Mouse (Mus musculus) kidney, adult 2 months (tissue): Measurements from ENCODE around the gene Dars. TPM values are rescaled to one million over a fixed set of nuclear protein-coding genes. Genes with fewer than 3 reads are reported as not detected.

Experiments
- DNase-seq: peaks from one replicate; pipeline ENCODE4 v3.0.0; 2021
- H3K27ac ChIP-seq: fragments of 200-500 bp; 2 replicates; pipeline ENCODE4 v1.5.1; 2012; ENCODE audit warnings: low read depth, low read length, control low read depth, inconsistent platforms; ENCODE audit not compliant: insufficient read depth
- H3K27me3 ChIP-seq: fragments of 200-500 bp; replicated peaks from 2 replicates; pipeline ENCODE4 v1.6.1; 2012; ENCODE audit warnings: mild to moderate bottlenecking, moderate library complexity, low read length, inconsistent platforms; ENCODE audit not compliant: control insufficient read depth, insufficient read depth
- H3K36me3 ChIP-seq: fragments of 200-500 bp; 2 replicates; pipeline ENCODE4 v1.6.1; 2012; ENCODE audit warnings: mild to moderate bottlenecking, moderate library complexity, low read length, inconsistent platforms; ENCODE audit not compliant: control insufficient read depth, insufficient read depth
- H3K4me1 ChIP-seq: fragments of 200-500 bp; 2 replicates; pipeline ENCODE4 v1.6.1; 2011; ENCODE audit warnings: low read length; ENCODE audit not compliant: control insufficient read depth, insufficient read depth
- H3K4me3 ChIP-seq: fragments of 200-500 bp; 2 replicates; pipeline ENCODE4 v1.5.1; 2011; ENCODE audit warnings: mild to moderate bottlenecking, low read depth, low read length, control low read depth; ENCODE audit not compliant: insufficient read depth
- CTCF ChIP-seq: fragments of 200-500 bp; conservative IDR thresholded peaks from 2 replicates; pipeline ENCODE4 v1.5.1; 2011; ENCODE audit warnings: low read depth, mild to moderate bottlenecking, control low read depth, low read length, moderate library complexity, mixed read lengths; ENCODE audit not compliant: insufficient read depth, insufficient read length
- POLR2A ChIP-seq: fragments of 200-500 bp; IDR thresholded peaks from one replicate; pipeline ENCODE4 v1.6.1; 2011; ENCODE audit warnings: low read depth, low read length, control low read depth
- WGBS: fragments of 180-500 bp; shearing (Covaris S2); methylation state at CpG from one replicate; pipeline ENCODE4 v1.1.7; 2018; 5-methylcytosine and 5-hydroxymethylcytosine counted together
- polyA plus RNA-seq: library from polyadenylated mRNA; depleted of rRNA; stranded (reverse); fragments of >200 nt; gene quantifications from 2 replicates; pipeline ENCODE4 v1.2.3, GENCODE M21; 2012; rRNA removed

Gene Dars
- polyA plus RNA-seq = 16.7 and 21.9 TPM in 2 replicates

- peak; percentile 96 for DNase-seq
- TF ChIP-seq POLR2A = peak; percentile 84
- TF ChIP-seq CTCF = no peak
- Histone ChIP-seq H3K27ac (peak within 1 kb of the TSS; percentile 87), H3K27me3 (no peaks in the 10 kb centered on the region), H3K4me3 (peak within 1 kb of the TSS; percentile 93), H3K4me1 (no peaks in the 10 kb centered on the region), H3K36me3 (peaks cover 3% of the 10 kb centered on the region; the same call in 1 of the 2 replicates)
- WGBS = under 1% methylated on average over 67 of the region's 68 CpGs
Measured at GRCm38 (mm10) chr1:128416584-128417532, at the start of gene Dars. Gene Dars (minus strand): TSS chr1:128417368.

GRCm38 (mm10) chr1:128466828-128467227, 49.7 kb upstream of the Dars start:
- no peak for DNase-seq
- Histone ChIP-seq H3K36me3 (no peaks in the 10 kb centered on the region), H3K4me1 (no peaks in the 10 kb centered on the region), H3K4me3 (no peak overlapping the region), H3K27me3 (no peaks in the 10 kb centered on the region), H3K27ac (no peak overlapping the region)
- WGBS = 60% methylated on average over 1 of the region's 1 CpGs
- TF ChIP-seq POLR2A (no peak), CTCF (no peak)

- no peak for DNase-seq
- Histone ChIP-seq H3K4me3 (no peak overlapping the region), H3K4me1 (no peaks in the 10 kb centered on the region), H3K36me3 (no peaks in the 10 kb centered on the region), H3K27me3 (no peaks in the 10 kb centered on the region), H3K27ac (no peak overlapping the region)
- 73% methylated on average over 5 of the region's 5 CpGs for WGBS
- no peak for TF ChIP-seq CTCF
- TF ChIP-seq POLR2A = no peak
Measured at GRCm38 (mm10) chr1:128463478-128463877, 46.3 kb upstream of the Dars start.

- Histone ChIP-seq H3K36me3 (no peaks in the 10 kb centered on the region), H3K27me3 (no peaks in the 10 kb centered on the region), H3K4me1 (no peaks in the 10 kb centered on the region), H3K4me3 (no peak overlapping the region), H3K27ac (no peak overlapping the region)
- TF ChIP-seq POLR2A (no peak), CTCF (no peak)
- DNase-seq = no peak
- WGBS = 64% methylated on average over 3 of the region's 3 CpGs
Measured at GRCm38 (mm10) chr1:128462389-128462788, 45.2 kb upstream of the Dars start.

GRCm38 (mm10) chr1:128460780-128461179, 43.6 kb upstream of the Dars start:
- Histone ChIP-seq H3K27me3 (no peaks in the 10 kb centered on the region), H3K4me1 (peaks cover 4% of the 10 kb centered on the region; the same call in 1 of the 2 replicates), H3K27ac (no peak overlapping the region), H3K4me3 (no peak overlapping the region), H3K36me3 (no peaks in the 10 kb centered on the region)
- WGBS = 70% methylated on average over 6 of the region's 6 CpGs
- no peak for DNase-seq
- TF ChIP-seq CTCF = no peak
- no peak for TF ChIP-seq POLR2A

- Histone ChIP-seq H3K27ac (no peak overlapping the region), H3K4me1 (peaks cover 4% of the 10 kb centered on the region; the same call in 1 of the 2 replicates), H3K36me3 (no peaks in the 10 kb centered on the region), H3K4me3 (no peak overlapping the region), H3K27me3 (no peaks in the 10 kb centered on the region)
- no peak for DNase-seq
- WGBS = 86% methylated on average over 1 of the region's 1 CpGs
- TF ChIP-seq POLR2A = no peak
- TF ChIP-seq CTCF = no peak
Measured at GRCm38 (mm10) chr1:128459439-128459838, 42.3 kb upstream of the Dars start.

GRCm38 (mm10) chr1:128459011-128459410, 41.8 kb upstream of the Dars start:
- H3K27me3 ChIP-seq = no peaks in the 10 kb centered on the region
- no peaks in the 10 kb centered on the region for H3K36me3 ChIP-seq
- H3K4me3 ChIP-seq = no peak overlapping the region
- no peak overlapping the region for H3K27ac ChIP-seq
- peaks cover 4% of the 10 kb centered on the region; the same call in 1 of the 2 replicates for H3K4me1 ChIP-seq
- no peak for DNase-seq
- WGBS = 61% methylated on average over 3 of the region's 3 CpGs
- no peak for TF ChIP-seq CTCF
- TF ChIP-seq POLR2A = no peak
